Mouse (Mus musculus) CD4-positive helper T cell, adult 2 months (primary cell): ENCODE measurements around the gene Npnt.

Experiments
- DNase-seq: peaks from one replicate; pipeline ENCODE4 v3.0.0-alpha.2; 2012; ENCODE audit warnings: low read depth, missing footprints, low spot score

Gene Npnt

DNA sequence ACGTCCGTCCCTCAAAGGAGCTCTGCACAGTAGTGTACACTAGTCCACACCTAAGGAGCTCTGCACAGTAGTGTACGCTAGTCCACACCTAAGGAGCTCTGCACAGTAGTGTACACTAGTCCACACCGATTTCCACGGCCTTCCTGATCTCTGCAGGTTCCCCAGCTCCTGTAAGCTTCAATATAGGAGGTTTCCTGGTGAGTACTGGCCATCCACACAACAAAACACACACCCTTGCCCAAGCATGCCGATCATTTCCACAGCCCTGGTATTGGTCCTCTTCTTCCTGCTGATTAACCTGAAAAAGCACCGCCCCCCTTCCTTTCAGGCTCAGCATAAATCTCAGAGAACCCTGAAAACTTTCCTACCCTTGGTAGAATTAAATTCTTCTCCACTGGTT, 57.6 kb downstream of the Npnt start:
- no peak for DNase-seq

DNA sequence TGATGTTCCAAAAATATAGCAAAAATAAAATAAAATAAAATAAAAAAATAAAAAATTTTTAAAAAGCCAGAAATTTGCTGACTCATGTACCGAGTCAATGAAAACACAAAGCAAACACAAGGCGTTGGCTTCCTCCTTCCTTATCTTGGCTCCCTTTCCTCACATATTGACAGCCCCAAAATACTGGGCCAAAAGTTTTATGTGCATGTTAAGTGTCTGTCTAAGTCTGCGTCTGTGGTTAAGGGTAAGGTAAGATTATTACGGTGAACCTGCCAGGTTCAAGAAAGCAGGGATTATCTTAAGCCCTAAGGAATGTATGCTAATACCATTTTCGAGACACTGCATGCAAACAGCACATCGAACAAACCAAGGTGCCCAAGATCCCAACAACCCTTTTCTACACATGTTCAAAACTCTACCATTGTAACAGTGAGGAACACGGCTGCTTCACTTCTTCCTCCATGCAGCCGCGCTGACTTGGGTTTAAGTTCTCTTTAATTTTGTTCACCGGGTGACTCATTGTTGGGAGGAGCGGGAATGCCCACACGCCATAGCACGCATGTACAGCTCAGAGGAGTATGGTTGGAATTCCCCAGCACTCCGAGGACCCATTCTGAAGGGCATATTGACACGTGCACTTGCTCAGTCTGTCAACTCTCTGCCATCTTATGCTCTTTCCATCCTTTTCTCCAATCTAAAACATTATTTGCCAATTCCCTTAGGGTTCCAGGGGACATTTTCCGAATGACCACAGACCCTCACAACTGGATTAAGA, 62.8 kb downstream of the Npnt start:
- DNase-seq: no peak

DNA sequence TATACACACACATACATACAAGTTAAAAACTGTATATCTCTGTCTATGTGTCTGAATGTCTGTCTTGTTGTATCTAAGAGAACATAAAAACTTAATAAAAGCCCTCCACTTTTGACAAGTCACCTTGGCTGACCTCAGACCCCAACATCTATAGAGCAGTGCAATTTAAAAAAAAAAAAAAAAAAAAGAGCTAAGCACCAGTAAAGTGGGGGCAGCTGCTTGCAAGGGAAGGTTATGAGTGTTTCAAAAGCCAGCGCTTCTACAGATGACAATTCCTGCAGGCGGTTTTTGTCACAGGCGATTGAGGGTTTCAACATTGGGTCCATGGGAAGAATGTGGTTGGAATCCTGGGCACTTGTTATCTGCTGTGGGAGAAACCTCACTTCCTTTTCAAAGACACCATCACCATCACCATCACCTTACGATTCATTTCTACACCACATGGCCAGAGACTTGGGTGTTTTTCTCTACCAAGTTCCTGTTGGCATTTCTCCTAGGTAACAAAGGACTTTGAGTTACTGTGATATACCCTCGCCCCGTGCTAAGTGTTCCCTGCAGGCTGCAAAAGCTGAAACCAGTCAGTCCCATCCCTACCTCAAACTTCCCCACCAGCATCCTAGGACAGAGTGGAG, 63.6 kb downstream of the Npnt start:
- DNase-seq: no peak

- DNase-seq: no peak
Observed at GRCm38 (mm10) chr3:132884459-132884858, 65.6 kb downstream of the Npnt start.

GRCm38 (mm10) chr3:132883256-132883655, 66.8 kb downstream of the Npnt start:
- DNase-seq: no peak

GRCm38 (mm10) chr3:132880826-132881225, 69.3 kb downstream of the Npnt start:
- DNase-seq: no peak

GRCm38 (mm10) chr3:132880361-132880760, 69.7 kb downstream of the Npnt start:
- no peak for DNase-seq

GRCm38 (mm10) chr3:132876933-132877676, 73.0 kb downstream of the Npnt start:
- no peak for DNase-seq

GRCm38 (mm10) chr3:132876011-132876708, 73.9 kb downstream of the Npnt start:
- no peak for DNase-seq

- peak; percentile 12 for DNase-seq
Observed at GRCm38 (mm10) chr3:132873251-132873650, 76.8 kb downstream of the Npnt start.

DNA sequence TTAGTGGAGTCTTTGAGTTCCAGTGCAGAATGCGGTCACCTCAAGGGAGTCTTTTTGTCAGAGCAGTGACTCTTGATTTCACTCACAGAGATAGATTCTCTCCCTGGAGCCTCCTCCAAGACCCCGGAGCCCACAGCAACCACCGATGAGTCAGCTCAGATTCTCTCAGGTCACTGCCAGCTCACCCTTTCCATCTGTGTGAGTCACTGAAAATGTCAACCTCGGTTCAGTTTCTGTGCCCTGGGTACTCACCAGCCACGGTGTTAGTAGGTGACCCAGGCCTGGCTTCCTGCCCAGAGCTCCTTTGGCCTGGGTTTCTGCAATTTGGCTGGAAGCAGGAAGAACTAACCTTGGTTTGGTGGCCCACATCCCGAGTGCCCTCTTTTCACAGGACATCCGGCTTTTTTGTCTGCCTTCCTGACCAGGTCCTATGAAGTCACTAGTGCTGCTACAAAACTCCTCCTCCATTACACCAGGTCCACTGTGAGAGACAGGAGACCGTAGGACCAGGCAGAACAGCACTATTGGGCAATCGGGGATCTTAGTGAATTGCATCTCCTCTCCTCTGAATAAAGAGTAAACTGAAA, 78.7 kb downstream of the Npnt start:
- peak; percentile 70 for DNase-seq

- no peak for DNase-seq
Observed at GRCm38 (mm10) chr3:132870079-132870478, 80.0 kb downstream of the Npnt start.

- no peak for DNase-seq
Observed at GRCm38 (mm10) chr3:132868838-132869237, 81.3 kb downstream of the Npnt start.

DNA sequence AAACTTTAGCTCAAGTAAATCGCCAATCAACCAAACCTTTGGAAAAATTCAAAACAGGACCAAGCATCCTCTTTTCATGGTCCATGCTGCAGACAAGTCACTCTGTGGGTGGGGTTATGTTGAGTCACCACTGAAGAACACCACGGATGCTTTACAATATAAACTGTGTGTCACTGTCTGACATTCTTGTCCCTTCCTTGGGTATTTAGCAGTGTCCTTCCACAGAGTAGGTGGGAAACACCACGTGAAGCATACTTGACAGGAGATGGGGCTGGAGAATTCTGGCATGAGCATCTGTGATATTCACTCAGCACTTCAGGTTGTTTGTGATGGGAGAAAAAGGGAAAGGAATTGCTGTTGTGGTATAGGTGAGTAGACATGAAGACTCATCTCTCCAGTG, 83.1 kb downstream of the Npnt start:
- DNase-seq: no peak

DNA sequence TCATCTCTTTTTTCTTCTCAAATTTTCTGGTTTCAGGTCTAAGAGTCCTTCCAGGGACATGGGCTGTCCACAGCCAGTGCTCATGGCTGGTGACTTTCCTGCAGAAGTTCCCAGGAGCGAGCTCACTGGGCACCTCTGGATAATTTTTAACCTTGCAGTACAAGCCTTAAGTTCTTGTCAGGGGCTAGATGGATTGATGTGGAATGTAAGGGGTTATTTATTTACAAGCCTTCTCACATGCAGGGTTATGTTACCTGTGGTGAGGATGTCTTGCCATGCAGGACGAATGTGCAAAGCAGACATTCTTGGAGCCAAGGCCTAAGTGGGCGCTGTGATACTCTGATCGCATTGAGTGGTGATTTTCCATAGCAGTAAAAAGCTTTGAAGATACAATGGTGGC, 84.5 kb downstream of the Npnt start:
- DNase-seq: no peak

GRCm38 (mm10) chr3:132864986-132865385, 85.1 kb downstream of the Npnt start:
- DNase-seq: peak; percentile 20

- no peak for DNase-seq
Observed at GRCm38 (mm10) chr3:132864329-132864919, 85.7 kb downstream of the Npnt start.

GRCm38 (mm10) chr3:132863843-132864242, 86.2 kb downstream of the Npnt start:
- DNase-seq: no peak

DNA sequence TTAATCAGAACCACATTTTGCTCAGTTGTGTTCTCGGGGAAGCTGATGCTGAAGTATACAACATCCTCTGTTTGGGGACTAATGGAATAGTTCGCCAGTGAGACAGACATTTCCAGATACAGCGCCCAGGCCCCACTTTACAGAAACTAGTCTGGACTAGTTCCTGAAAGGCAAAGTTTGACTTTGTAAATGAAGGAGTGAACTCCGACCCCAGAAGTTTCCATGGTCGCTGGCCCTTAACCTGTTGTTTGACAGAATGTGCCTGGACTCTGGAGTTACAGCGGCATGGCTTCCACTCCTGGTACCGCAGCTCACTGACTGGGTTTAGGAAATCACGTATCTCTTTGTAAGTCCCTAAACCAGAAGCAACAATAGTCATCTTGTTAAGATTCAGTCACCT, 89.3 kb downstream of the Npnt start:
- DNase-seq: no peak

DNA sequence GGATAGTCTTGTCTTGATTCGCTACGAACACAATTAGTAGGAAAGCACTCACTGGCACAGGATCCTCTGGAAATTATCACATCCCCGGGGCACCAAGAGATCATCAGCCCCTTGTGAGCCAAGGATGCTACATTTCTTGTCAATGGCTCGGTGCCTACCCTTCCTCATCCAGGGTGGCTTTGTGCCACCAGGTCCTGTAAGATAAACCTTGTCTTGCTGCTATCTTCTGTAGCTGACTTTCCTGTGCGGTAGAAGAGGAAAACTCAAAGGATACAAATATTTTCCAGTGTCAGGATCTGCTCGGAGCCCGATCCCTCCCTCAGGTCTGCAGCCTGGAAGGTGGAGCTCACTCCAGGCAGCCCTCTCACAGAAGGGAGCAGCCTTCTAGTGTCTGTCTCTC, 90.5 kb downstream of the Npnt start:
- no peak for DNase-seq

- DNase-seq: peak; percentile 13
Observed at GRCm38 (mm10) chr3:132858849-132859248, 91.2 kb downstream of the Npnt start.
